Mouse (Mus musculus) MEL (cell line): ENCODE measurements around the gene Mmp9. TPM values are rescaled to one million over a fixed set of nuclear protein-coding genes. Genes with fewer than 3 reads are reported as not detected.

ENCODE experiments used
- DNase-seq: peaks from one replicate; pipeline ENCODE4 v3.0.0; 2011; ENCODE audit warnings: low read depth, low spot score
- H3K27ac ChIP-seq: 2 replicates; pipeline ENCODE4 v1.5.1; 2012; ENCODE audit warnings: low read depth, mild to moderate bottlenecking, control low read depth, low read length, moderate library complexity; ENCODE audit not compliant: control insufficient read depth
- H3K27me3 ChIP-seq, 2 experiments: fragments of 150-350 bp in 1 of 2; sonication (generic) in 1 of 2; 2 replicates each; pipeline ENCODE4 v1.6.1; 2012; ENCODE audit warnings: low read length in 2 of 2, mild to moderate bottlenecking in 2 of 2, improper control_type of control experiment in 1 of 2, moderate library complexity in 1 of 2; ENCODE audit not compliant: insufficient read depth in 2 of 2, control insufficient read depth in 1 of 2
- H3K36me3 ChIP-seq, 2 experiments: 2 replicates each; pipeline ENCODE4 v1.6.1; 2012 to 2014; ENCODE audit warnings: low read length in 2 of 2, improper control_type of control experiment in 1 of 2, inconsistent platforms in 1 of 2, mild to moderate bottlenecking in 1 of 2; ENCODE audit not compliant: insufficient read depth in 2 of 2, control insufficient read depth in 1 of 2
- H3K4me1 ChIP-seq, 2 experiments: fragments of 150-350 bp in 1 of 2; sonication (generic) in 1 of 2; 2 replicates each; pipeline ENCODE4 v1.6.1; 2012; ENCODE audit warnings: low read length in 2 of 2, improper control_type of control experiment in 1 of 2, mild to moderate bottlenecking in 1 of 2; ENCODE audit not compliant: insufficient read depth in 2 of 2, control insufficient read depth in 1 of 2
- H3K4me3 ChIP-seq, 2 experiments: fragments of 150-350 bp in 1 of 2; sonication (generic) in 1 of 2; 2 replicates each; pipeline ENCODE4 v1.5.1; 2012; ENCODE audit warnings: low read depth in 2 of 2, low read length in 2 of 2, mild to moderate bottlenecking in 2 of 2, moderate library complexity in 2 of 2, control low read depth in 1 of 2, improper control_type of control experiment in 1 of 2; ENCODE audit not compliant: control insufficient read depth in 1 of 2, insufficient read depth in 1 of 2
- H3K79me2 ChIP-seq: 2 replicates; pipeline ENCODE4 v1.6.1; 2012; ENCODE audit warnings: mild to moderate bottlenecking, low read length, moderate library complexity; ENCODE audit not compliant: control insufficient read depth, poor library complexity, insufficient read depth
- H3K9ac ChIP-seq: 2 replicates; pipeline ENCODE4 v1.6.1; 2012; ENCODE audit warnings: low read depth, mild to moderate bottlenecking, control low read depth, low read length, moderate library complexity; ENCODE audit not compliant: control insufficient read depth, poor library complexity, severe bottlenecking
- H3K9me3 ChIP-seq: fragments of 150-350 bp; sonication (generic); replicated peaks from 2 replicates; pipeline ENCODE4 v1.6.1; 2012; ENCODE audit warnings: mild to moderate bottlenecking, low read length, improper control_type of control experiment, moderate library complexity; ENCODE audit not compliant: insufficient read depth
- CHD2 ChIP-seq: IDR thresholded peaks from 2 replicates; pipeline ENCODE4 v1.6.1; 2011; ENCODE audit warnings: low read length, improper control_type of control experiment
- E2F4 ChIP-seq: IDR thresholded peaks from 2 replicates; pipeline ENCODE4 v1.6.1; 2011; ENCODE audit warnings: low read depth, low read length, improper control_type of control experiment, borderline replicate concordance
- GATA1 ChIP-seq: IDR thresholded peaks from 2 replicates; pipeline ENCODE4 v1.6.1; 2011; ENCODE audit warnings: low read depth, low read length, improper control_type of control experiment
- KAT2A ChIP-seq: conservative IDR thresholded peaks from 2 replicates; pipeline ENCODE4 v1.6.1; 2012; ENCODE audit warnings: low read depth, low read length, improper control_type of control experiment, inconsistent platforms
- MAFK ChIP-seq: IDR thresholded peaks from 2 replicates; pipeline ENCODE4 v1.6.1; 2011; ENCODE audit warnings: low read depth, mild to moderate bottlenecking, low read length, improper control_type of control experiment, borderline replicate concordance
- MAZ ChIP-seq: IDR thresholded peaks from 2 replicates; pipeline ENCODE4 v1.6.1; 2012; ENCODE audit warnings: low read depth, mild to moderate bottlenecking, inconsistent platforms, low read length, improper control_type of control experiment
- MXI1 ChIP-seq: IDR thresholded peaks from 2 replicates; pipeline ENCODE4 v1.6.1; 2011; ENCODE audit warnings: mild to moderate bottlenecking, low read depth, low read length, improper control_type of control experiment
- MYC ChIP-seq: IDR thresholded peaks from 2 replicates; pipeline ENCODE4 v1.6.1; 2011; ENCODE audit warnings: low read depth, mild to moderate bottlenecking, low read length, improper control_type of control experiment, moderate library complexity
- POLR2A ChIP-seq, 2 experiments: IDR thresholded peaks; 2 replicates each; pipeline ENCODE4 v1.6.1; 2011 to 2012; ENCODE audit warnings: low read length in 2 of 2, mild to moderate bottlenecking in 2 of 2, control low read depth in 1 of 2, improper control_type of control experiment in 1 of 2, low read depth in 1 of 2, moderate library complexity in 1 of 2; ENCODE audit not compliant: control insufficient read depth in 1 of 2, insufficient read depth in 1 of 2, poor library complexity in 1 of 2
- RAD21 ChIP-seq: IDR thresholded peaks from 2 replicates; pipeline ENCODE4 v1.6.1; 2011; ENCODE audit warnings: mild to moderate bottlenecking, low read depth, low read length, improper control_type of control experiment
- RCOR1 ChIP-seq: IDR thresholded peaks from 2 replicates; pipeline ENCODE4 v1.6.1; 2012; ENCODE audit warnings: low read depth, mild to moderate bottlenecking, inconsistent platforms, low read length, improper control_type of control experiment
- SIN3A ChIP-seq: IDR thresholded peaks from 2 replicates; pipeline ENCODE4 v1.6.1; 2012; ENCODE audit warnings: low read length, improper control_type of control experiment, inconsistent platforms
- SMC3 ChIP-seq: IDR thresholded peaks from 2 replicates; pipeline ENCODE4 v1.6.1; 2011; ENCODE audit warnings: low read depth, low read length, improper control_type of control experiment
- TAL1 ChIP-seq: IDR thresholded peaks from 2 replicates; pipeline ENCODE4 v1.6.1; 2012; ENCODE audit warnings: mild to moderate bottlenecking, inconsistent platforms, low read length, moderate library complexity, mixed read lengths
- TBP ChIP-seq: IDR thresholded peaks from 2 replicates; pipeline ENCODE4 v1.8.0; 2011; ENCODE audit warnings: low read depth, low read length, improper control_type of control experiment
- ZMIZ1 ChIP-seq: IDR thresholded peaks from 2 replicates; pipeline ENCODE4 v1.6.1; 2012; ENCODE audit warnings: low read depth, mild to moderate bottlenecking, inconsistent platforms, low read length, improper control_type of control experiment, moderate library complexity
- ZNF384 ChIP-seq: IDR thresholded peaks from 2 replicates; pipeline ENCODE4 v1.6.1; 2012; ENCODE audit warnings: low read depth, mild to moderate bottlenecking, inconsistent platforms, low read length, improper control_type of control experiment
- polyA plus RNA-seq, 2 experiments: library from polyadenylated mRNA; stranded (reverse) in 1 of 2; unstranded in 1 of 2; fragments of >175 nt in 1 of 2; fragments of >200 nt in 1 of 2; gene quantifications; 2 replicates each; pipeline versions ENCODE4 v1.2.1 to v1.2.4; 2012; ENCODE audit warnings: low replicate concordance in 2 of 2, low read depth in 1 of 2; ENCODE audit not compliant: insufficient read length in 2 of 2, insufficient read depth in 1 of 2, missing spikeins in 1 of 2
- total RNA-seq: library from RNA; depleted of rRNA; stranded (reverse); fragments of 300-350 nt; gene quantifications from 2 replicates; pipeline ENCODE4 v1.2.3, GENCODE M21; 2012

Gene Mmp9
- total and polyA plus RNA-seq, 3 experiments, result 0.19 to 0.23 TPM; not detected in 1

DNA sequence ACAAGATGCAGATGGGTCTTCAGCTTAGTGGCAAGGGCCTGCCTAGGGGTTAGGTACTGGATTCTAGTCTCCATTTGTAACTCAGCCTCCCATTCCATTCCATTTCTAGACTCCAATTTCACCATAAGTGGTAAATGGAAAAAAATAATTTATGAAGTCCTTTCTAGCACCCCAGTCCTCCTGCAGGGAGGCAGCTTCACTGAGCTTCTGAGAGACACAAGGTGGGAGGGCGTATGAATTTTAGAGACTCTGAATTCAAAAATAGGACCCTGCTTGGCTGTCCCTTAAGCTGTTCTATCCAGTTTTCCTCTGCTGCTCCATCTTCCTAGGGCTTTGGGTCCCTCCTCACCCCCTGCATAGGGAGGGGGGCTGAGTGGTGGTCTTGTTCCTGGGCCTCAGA, 24.4 kb downstream of the Mmp9 start:
- Histone ChIP-seq H3K4me1 (peaks cover 0 to 10% of the 10 kb centered on the region in 2 experiments; a peak in 2 of 4 replicates), H3K9ac (no peak overlapping the region), H3K27ac (no peak overlapping the region), H3K79me2 (no peaks in the 10 kb centered on the region; the same call in 1 of the 2 replicates), H3K9me3 (no peaks in the 10 kb centered on the region), H3K36me3 (peaks cover 0 to 3% of the 10 kb centered on the region in 2 experiments; a peak in 1 of 4 replicates), H3K27me3 (no peaks in the 10 kb centered on the region), H3K4me3 (no peak overlapping the region)
- TF ChIP-seq E2F4 (no peak), RAD21 (no peak), ZNF384 (no peak), KAT2A (no peak), MXI1 (no peak), POLR2A (IDR thresholded peaks at IDR 0.05; ENCODE audit: control insufficient read depth in 1 of 2, insufficient read depth in 1 of 2, low read depth in 1 of 2, low read length in 2 of 2, poor library complexity in 1 of 2) (no peak), GATA1 (no peak), CHD2 (no peak), MAFK (no peak)
- no peak for DNase-seq

- Histone ChIP-seq H3K4me1 (peaks cover 0 to under 1% of the 10 kb centered on the region in 2 experiments; a peak in 1 of 4 replicates), H3K27ac (no peak overlapping the region), H3K27me3 (no peaks in the 10 kb centered on the region), H3K4me3 (no peak overlapping the region), H3K36me3 (no peaks in the 10 kb centered on the region), H3K9ac (no peak overlapping the region), H3K9me3 (no peaks in the 10 kb centered on the region), H3K79me2 (no peaks in the 10 kb centered on the region)
- TF ChIP-seq SIN3A (peak; percentile 64; the same call in 1 of the 2 replicates), TBP (no peak)
- peak; percentile 73 for DNase-seq
Observed at GRCm38 (mm10) chr2:164966381-164966780, 25.8 kb downstream of the Mmp9 start.

DNA sequence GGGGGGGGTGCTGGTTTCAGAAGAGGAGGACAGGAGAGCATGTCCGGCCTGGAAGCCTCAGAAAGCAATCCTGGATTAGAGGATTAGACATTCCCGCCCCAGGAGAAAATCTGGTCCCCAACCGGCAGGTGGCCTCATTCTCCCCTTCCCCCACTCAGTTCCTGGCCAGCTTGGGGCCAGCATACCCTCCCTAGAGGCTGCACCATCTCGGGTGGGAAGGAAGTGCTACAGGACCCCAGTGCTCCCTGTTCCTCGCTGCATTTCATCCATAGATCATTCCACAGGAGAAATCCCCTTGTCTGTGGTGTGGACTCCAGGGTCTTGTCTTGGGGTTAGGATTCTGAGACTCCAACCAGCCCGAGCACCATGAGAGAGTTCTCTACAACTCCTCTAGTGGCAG, 26.6 kb downstream of the Mmp9 start:
- no peaks in the 10 kb centered on the region for H3K36me3 ChIP-seq
- TF ChIP-seq MAZ (no peak), SMC3 (no peak), RCOR1 (no peak), SIN3A (no peak), ZMIZ1 (no peak), E2F4 (no peak), TAL1 (no peak), MYC (no peak)
- no peaks in the 10 kb centered on the region for H3K27me3 ChIP-seq
- no peaks in the 10 kb centered on the region for H3K79me2 ChIP-seq
- no peak overlapping the region for H3K4me3 ChIP-seq
- H3K9me3 ChIP-seq, result no peaks in the 10 kb centered on the region
- H3K4me1 ChIP-seq, result no peaks in the 10 kb centered on the region
- DNase-seq, result no peak
- H3K27ac ChIP-seq, result no peak overlapping the region
- H3K9ac ChIP-seq, result no peak overlapping the region
